Mouse (Mus musculus): ENCODE results near the gene Pbrm1.

Pbrm1 gene

GRCm38 (mm10) chr14:31169508-31169907, 150.6 kb downstream of the Pbrm1 start:
- no peak for DNase-seq

- no peak for DNase-seq
Measured at GRCm38 (mm10) chr14:31170963-31171362, 152.0 kb downstream of the Pbrm1 start.
